Mouse (Mus musculus): ENCODE measurements around the gene Trem2.
"Not testable (repeated sequence)": the region's sequence is repeated elsewhere in the genome, so short reads cannot be mapped to it uniquely, and the experiment has no call there.

The Trem2 gene

DNA sequence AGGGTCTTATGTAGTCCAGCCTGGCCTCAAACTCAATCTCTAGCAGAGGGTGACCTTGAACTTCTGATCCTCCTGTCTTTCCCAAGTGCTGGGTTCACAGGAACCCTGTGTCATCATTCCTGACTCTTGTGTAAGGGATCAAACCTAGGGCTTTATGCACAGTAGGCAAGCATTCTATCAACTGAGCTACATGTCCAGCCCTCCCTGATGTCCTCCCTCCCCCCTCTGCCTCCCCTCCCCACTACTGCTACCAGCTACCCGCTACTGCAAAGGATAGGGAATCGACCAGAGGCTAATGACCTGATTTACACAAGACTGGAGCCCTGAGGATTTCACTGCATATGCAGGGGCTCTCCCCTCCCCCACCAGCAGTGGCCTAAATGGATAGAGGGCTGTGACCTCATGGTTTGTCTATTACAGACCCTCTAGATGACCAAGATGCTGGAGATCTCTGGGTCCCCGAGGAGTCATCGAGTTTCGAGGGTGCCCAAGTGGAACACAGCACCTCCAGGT, 4.5 kb downstream of the Trem2 start:
- no peak for DNase-seq (ENCODE audit: low read depth, low spot score)

GRCm38 (mm10) chr17:48352976-48353375, 6.8 kb downstream of the Trem2 start:
- DNase-seq (ENCODE audit: low read depth, low spot score) = not testable (repeated sequence)

GRCm38 (mm10) chr17:48355822-48356221, 9.6 kb downstream of the Trem2 start:
- no peak for DNase-seq (ENCODE audit: low read depth, low spot score)

GRCm38 (mm10) chr17:48357892-48358291, 11.7 kb downstream of the Trem2 start:
- DNase-seq (ENCODE audit: low read depth, low spot score) = no peak

DNA sequence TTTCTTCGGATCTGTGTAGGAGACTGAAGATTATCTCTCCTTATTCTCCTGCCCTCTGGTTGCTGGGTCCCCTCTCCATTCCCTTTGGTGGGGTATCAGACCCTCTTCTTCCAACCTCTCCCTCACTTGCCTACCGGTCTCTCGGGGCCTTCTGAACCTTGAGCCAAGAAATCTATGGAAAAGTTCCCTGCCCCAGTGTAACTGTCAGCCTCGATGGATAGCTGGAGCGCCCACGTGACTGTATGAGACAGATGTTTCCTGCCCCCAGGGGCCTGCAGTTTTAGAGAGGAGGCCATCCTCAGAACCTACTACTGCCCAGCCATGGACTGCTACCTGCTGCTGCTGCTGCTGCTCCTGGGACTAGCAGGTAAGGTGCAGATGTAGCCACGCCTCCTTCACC, 13.4 kb downstream of the Trem2 start, which contains the start of gene Treml1:
Gene Treml1 (plus strand): TSS at position 301 of the 400 bp plus-strand sequence.
- DNase-seq (ENCODE audit: low read depth, low spot score) = no peak

DNA sequence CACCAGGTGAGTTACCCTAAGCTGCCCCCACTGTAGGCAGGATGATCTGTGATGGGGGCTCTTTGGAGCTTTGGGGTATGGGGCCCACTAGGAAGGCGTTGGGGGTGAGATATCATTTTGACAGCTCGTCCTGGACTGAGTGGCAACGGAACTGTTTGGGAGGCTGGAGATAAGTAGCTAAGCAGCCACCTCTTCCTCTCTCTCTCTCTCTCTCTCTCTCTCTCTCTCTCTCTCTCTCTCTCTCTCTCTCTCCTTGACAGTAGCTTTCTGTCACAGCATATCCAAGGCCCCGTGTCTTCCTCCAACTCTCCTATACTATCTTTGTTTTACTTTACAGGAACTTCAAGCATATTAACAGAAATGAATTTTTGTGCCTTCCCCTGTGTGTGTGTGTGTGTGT, 14.3 kb downstream of the Trem2 start:
- no peak for DNase-seq (ENCODE audit: low read depth, low spot score)

- no peak for DNase-seq (ENCODE audit: low read depth, low spot score)
Measured at GRCm38 (mm10) chr17:48362346-48362745, 16.1 kb downstream of the Trem2 start.

DNA sequence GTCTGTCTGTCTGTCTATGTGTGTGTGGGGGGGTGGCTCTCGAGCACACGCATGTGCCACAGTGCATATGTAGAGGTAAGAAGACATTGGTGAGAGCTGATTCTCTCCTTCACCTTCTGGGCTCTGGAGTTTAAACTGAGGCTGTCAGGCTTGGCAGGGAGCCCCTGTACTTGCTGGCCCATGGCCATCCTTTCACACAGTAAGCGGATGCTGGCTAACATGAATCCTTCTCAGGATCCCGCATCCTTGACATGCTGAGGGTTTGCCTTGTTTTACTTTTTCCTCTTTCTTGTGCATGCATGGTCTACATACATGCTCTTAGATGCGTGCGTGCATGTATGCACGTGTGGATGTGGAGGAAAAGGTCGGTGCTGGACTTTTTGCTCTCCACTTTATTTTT, 16.8 kb downstream of the Trem2 start:
- DNase-seq (ENCODE audit: low read depth, low spot score) = no peak

DNA sequence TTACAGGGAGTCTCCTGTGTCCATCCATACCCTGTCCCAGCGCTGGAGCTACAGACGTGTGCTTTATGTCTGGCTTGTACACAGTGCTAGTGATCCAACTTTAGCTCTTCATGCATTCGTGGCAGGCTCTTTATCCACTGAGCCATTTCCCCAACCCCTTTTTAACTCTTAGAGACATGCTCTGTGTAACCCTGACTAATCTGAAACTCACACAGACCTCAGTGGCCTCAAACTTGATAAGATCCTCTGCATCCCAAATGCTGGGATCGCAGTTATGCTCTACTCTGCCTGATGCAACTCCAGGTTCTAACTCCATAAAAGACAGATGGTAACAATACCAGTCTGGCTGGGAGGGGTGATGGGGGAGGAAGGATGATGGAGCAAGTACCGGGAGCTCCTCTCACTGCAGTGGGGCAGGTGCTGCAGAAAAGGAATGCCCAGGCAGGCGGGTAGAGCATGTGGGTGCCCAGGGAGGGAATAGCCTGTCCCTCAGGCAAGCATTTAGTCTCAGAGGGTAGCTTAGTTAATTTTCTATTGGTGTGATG, 17.3 kb downstream of the Trem2 start:
- no peak for DNase-seq (ENCODE audit: low read depth, low spot score)

- no peak for DNase-seq (ENCODE audit: low read depth, low spot score)
Measured at GRCm38 (mm10) chr17:48365511-48366155, 19.4 kb downstream of the Trem2 start.

DNA sequence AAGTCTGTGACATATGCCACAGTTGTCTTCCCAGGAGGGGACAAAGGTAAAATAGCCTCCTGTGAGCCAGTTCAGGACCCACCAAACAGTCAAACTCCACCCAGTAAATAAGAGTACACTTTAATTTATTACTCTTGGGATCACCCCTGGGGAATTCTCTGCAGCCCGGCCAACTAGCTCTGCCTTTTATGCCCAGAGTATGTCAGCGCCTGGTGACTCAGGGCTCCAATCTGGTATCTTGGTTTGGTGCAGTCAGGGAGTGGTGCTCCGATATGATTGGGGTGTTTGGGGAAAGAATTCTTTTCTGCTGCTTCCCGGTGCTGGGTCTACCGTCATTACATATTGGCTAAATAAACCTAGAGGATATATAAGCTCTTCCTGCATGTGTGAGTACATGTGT, 20.6 kb downstream of the Trem2 start:
- DNase-seq (ENCODE audit: low read depth, low spot score) = no peak

DNA sequence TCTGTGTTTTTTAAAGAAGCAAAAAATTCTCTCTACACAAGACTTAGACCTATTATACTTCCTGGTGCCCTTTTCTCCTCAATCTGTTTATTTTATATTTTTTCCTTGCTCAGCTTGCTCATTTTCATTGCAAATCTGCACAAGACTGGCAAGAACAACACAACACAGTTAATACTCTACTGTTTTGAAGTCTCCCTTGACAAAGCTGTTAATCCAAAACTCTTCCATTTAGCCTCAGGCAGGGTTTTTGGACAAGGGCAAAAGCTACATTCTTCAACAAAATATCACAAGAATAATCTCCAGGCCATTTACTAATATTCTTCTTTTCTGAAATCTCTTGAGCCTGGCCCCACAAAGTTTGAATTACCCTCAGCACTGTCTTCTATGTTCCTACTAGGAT, 25.4 kb downstream of the Trem2 start:
- no peak for DNase-seq (ENCODE audit: low read depth, low spot score)

GRCm38 (mm10) chr17:48372987-48373386, 26.8 kb downstream of the Trem2 start:
- DNase-seq (ENCODE audit: low read depth, low spot score) = no peak

DNA sequence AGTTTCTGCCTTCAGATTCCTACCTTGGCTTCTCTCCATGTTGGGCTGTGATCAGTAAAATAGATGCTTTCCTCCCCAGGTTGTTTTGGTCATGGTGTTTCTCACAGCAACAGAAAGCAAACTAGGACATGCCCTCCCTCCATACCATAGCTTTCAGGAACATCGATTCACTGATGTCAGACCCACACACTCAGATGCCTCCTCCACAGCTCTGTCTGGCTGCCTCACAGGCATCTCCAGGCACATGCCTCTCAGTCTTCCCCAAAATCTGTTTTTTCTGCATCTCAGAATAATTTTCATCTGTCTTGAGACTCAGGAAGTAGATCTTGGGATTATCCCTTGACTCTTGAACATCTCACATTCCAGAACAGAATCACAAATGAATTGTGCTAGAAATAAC, 29.9 kb downstream of the Trem2 start:
- DNase-seq (ENCODE audit: low read depth, low spot score) = no peak

- DNase-seq (ENCODE audit: low read depth, low spot score) = no peak
Measured at GRCm38 (mm10) chr17:48379050-48379449, 32.8 kb downstream of the Trem2 start.

DNA sequence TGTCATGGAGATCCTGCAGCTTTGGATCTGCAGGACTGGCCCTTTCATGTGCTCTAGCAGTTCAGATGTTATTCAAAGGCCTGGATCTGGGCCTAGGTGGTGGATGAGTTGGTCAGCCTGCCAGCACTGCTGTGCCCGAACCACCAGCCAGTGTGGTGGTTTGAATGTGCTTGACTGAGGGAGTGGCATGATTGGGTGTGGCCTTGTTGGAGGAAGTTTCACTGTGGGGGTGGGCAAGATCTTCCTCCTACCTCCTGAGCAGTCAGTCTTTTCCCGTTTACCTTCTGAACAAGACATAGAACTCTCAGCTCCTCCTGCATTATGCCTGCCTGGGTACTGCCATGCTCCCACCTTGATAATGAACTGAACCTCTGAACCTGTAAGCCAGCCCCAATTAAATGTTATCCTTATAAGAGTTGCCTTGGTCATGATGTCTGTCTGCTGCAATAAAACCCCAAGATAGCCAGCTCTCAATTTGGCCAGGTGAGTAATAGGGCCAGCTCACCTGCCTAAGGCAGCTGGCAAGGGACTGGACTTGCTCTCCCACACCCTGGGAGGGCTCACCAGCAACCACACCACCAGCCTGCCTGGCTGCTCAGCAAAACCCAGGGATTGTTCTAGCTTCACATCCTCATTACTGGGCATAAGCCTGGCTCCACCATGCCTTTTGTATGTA, 39.7 kb downstream of the Trem2 start:
- DNase-seq (ENCODE audit: low read depth, low spot score) = no peak

GRCm38 (mm10) chr17:48388666-48389065, 42.5 kb downstream of the Trem2 start:
- no peak for DNase-seq (ENCODE audit: low read depth, low spot score)

- no peak for DNase-seq (ENCODE audit: low read depth, low spot score)
Measured at GRCm38 (mm10) chr17:48389442-48389841, 43.2 kb downstream of the Trem2 start.

DNA sequence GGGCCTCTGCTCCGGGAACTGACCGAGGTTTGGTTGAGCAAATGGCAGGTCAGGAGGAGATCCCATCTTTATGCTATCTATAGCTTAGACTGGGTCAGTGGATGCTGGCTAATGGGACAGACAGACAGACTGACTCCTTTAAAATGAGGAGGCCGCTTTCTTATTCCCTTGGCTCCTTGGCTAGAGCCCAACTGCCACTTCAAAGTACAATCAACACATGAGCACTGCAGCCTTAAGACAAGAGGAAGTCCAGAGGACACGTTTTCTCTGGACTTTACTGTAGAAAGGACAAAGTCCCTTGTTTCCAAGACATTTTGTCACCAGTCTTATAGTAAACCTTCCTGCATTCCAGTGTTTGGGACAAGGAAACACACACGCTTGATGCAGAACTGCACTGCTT, 45.2 kb downstream of the Trem2 start:
- no peak for DNase-seq (ENCODE audit: low read depth, low spot score)

DNA sequence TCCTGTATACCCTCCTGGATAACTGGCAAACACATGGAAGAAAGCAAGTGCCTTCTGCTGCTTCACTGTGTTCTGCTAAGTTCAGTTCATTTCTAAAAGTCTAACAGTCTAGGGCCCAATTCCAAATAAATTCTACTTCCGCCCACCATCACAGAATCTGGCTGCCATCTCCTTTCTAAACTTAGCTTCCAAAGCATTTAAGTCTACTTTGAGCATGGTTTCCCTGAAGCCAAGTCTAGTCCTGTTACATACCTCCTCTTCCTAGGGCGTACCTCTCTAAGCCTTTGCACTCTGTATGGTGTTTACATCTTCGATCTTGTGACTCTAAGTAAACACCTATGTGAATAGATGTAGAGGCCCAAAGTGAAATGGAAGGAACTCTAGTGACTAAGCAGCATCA, 46.4 kb downstream of the Trem2 start:
- DNase-seq (ENCODE audit: low read depth, low spot score) = no peak

- peak; percentile 43 for DNase-seq (ENCODE audit: low read depth, low spot score)
Measured at GRCm38 (mm10) chr17:48401710-48402109, 55.5 kb downstream of the Trem2 start.

- no peak for DNase-seq (ENCODE audit: low read depth, low spot score)
Measured at GRCm38 (mm10) chr17:48402751-48403150, 56.5 kb downstream of the Trem2 start.
